Comparison of ENCODE assay signal across 11 mouse cellular contexts in genomic region chr7:67471295-67471694, GRCm38 (mm10).
DNase-seq lines count a peak whose midpoint lies in the region; ATAC-seq and TF ChIP-seq lines count a peak whose summit lies in the region.
"Had no signal": no experiment of that assay in that cellular context is flagged by ENCODE, and none has a peak within 500 bp of the region (broad histone marks: within the 10 kb centered on the region; RNA-seq: fewer than 3 reads in every experiment).

No protein-coding gene starts in this region.

- no peak for ATAC-seq in kidney, embryonic 14.5 days (ENCODE audit: low FRiP score, low TSS enrichment)
- ATAC-seq in heart, embryonic 11.5 days (replicated peaks; ENCODE audit: insufficient number of reproducible peaks, low FRiP score, low TSS enrichment) = no peak
- peak; percentile 64; the same call in 1 of the 2 replicates for ATAC-seq in limb, embryonic 15.5 days (ENCODE audit: insufficient number of reproducible peaks, low FRiP score, low TSS enrichment, low read depth)
- no peak for ATAC-seq in forebrain, embryonic 14.5 days
- no peak for ATAC-seq in midbrain, embryonic 16.5 days
- no peak for ATAC-seq in hindbrain, postnatal 0 days
- ATAC-seq: midbrain, embryonic 13.5 days had no signal

- H3K36me3 ChIP-seq in kidney, embryonic 14.5 days (ENCODE audit: control insufficient read depth, insufficient read depth, low read length) = no peaks in the 10 kb centered on the region
- no peaks in the 10 kb centered on the region for H3K36me3 ChIP-seq in heart, embryonic 11.5 days (ENCODE audit: control insufficient read depth, insufficient read depth, low read length)
- H3K36me3 ChIP-seq in limb, embryonic 15.5 days = no peaks in the 10 kb centered on the region
- no peaks in the 10 kb centered on the region for H3K36me3 ChIP-seq in forebrain, embryonic 14.5 days (ENCODE audit: control insufficient read depth, insufficient read depth, low read length)
- no peaks in the 10 kb centered on the region for H3K36me3 ChIP-seq in midbrain, embryonic 16.5 days (ENCODE audit: control insufficient read depth, insufficient read depth, low read length)
- no peaks in the 10 kb centered on the region for H3K36me3 ChIP-seq in hindbrain, postnatal 0 days (ENCODE audit: insufficient read depth, low read length)
- H3K36me3 ChIP-seq: midbrain, embryonic 13.5 days had no signal

- H3K4me1 ChIP-seq in kidney, embryonic 14.5 days (ENCODE audit: control insufficient read depth, insufficient read depth, low read length) = no peaks in the 10 kb centered on the region
- H3K4me1 ChIP-seq in heart, embryonic 11.5 days (ENCODE audit: control insufficient read depth, insufficient read depth, low read length) = no peaks in the 10 kb centered on the region
- H3K4me1 ChIP-seq in limb, embryonic 15.5 days = peaks cover 22% of the 10 kb centered on the region
- H3K4me1 ChIP-seq in forebrain, embryonic 14.5 days (ENCODE audit: control insufficient read depth, insufficient read depth, low read length) = peaks cover 16% of the 10 kb centered on the region
- H3K4me1 ChIP-seq in midbrain, embryonic 16.5 days (ENCODE audit: control insufficient read depth, insufficient read depth, low read length) = peaks cover 11% of the 10 kb centered on the region
- 0 out of 2 replicates have a peak, but pooled peaks cover 4% of the 10 kb centered on the region for H3K4me1 ChIP-seq in hindbrain, postnatal 0 days (ENCODE audit: insufficient read depth, low read length)

- H3K9me3 ChIP-seq in kidney, embryonic 14.5 days (ENCODE audit: control insufficient read depth, low read length) = no peaks in the 10 kb centered on the region
- H3K9me3 ChIP-seq in heart, embryonic 11.5 days (replicated peaks; ENCODE audit: control insufficient read depth, low read length) = no peaks in the 10 kb centered on the region
- H3K9me3 ChIP-seq in limb, embryonic 15.5 days = no peaks in the 10 kb centered on the region
- no peaks in the 10 kb centered on the region for H3K9me3 ChIP-seq in forebrain, embryonic 14.5 days (replicated peaks; ENCODE audit: control insufficient read depth, low read length)
- H3K9me3 ChIP-seq in midbrain, embryonic 16.5 days (replicated peaks; ENCODE audit: control insufficient read depth, low read length, poor library complexity, severe bottlenecking) = no peaks in the 10 kb centered on the region
- no peaks in the 10 kb centered on the region for H3K9me3 ChIP-seq in hindbrain, postnatal 0 days (ENCODE audit: low read length)
- H3K9me3 ChIP-seq: midbrain, embryonic 13.5 days had no signal

- peak; percentile 38 to 47 for DNase-seq in kidney, postnatal 25 days
- DNase-seq in forebrain, embryonic 14.5 days (ENCODE audit: low spot score) = no peak
- DNase-seq in hindbrain, postnatal 0 days (ENCODE audit: low spot score) = no peak
- DNase-seq: cerebellum, adult 11 months; right cerebral cortex, postnatal 4 days had no signal

- no peak overlapping the region for H3K4me2 ChIP-seq in kidney, embryonic 14.5 days (replicated peaks; ENCODE audit: low read depth, low read length)
- H3K4me2 ChIP-seq in heart, embryonic 11.5 days = no peak overlapping the region
- peak overlapping the region; percentile 10; the same call in 1 of the 2 replicates for H3K4me2 ChIP-seq in limb, embryonic 15.5 days
- H3K4me2 ChIP-seq in forebrain, embryonic 14.5 days (ENCODE audit: low read length) = no peak overlapping the region
- no peak overlapping the region for H3K4me2 ChIP-seq in midbrain, embryonic 16.5 days (ENCODE audit: low read length)
- no peak overlapping the region for H3K4me2 ChIP-seq in hindbrain, postnatal 0 days (ENCODE audit: low read depth, low read length)
- H3K4me2 ChIP-seq: midbrain, embryonic 13.5 days had no signal

- TF ChIP-seq CTCF in hindbrain, postnatal 0 days (IDR thresholded peaks at IDR 0.05; ENCODE audit: low read depth) = no peak

- H3K4me3 ChIP-seq in kidney, embryonic 14.5 days (ENCODE audit: low read length) = no peak overlapping the region
- H3K4me3 ChIP-seq in heart, embryonic 11.5 days (ENCODE audit: low read depth, low read length) = no peak overlapping the region
- no peak overlapping the region for H3K4me3 ChIP-seq in limb, embryonic 15.5 days
- no peak overlapping the region for H3K4me3 ChIP-seq in forebrain, embryonic 14.5 days (ENCODE audit: low read depth, low read length)
- no peak overlapping the region for H3K4me3 ChIP-seq in midbrain, embryonic 16.5 days (ENCODE audit: low read depth, low read length)
- no peak overlapping the region for H3K4me3 ChIP-seq in hindbrain, postnatal 0 days (ENCODE audit: low read length)
- H3K4me3 ChIP-seq: erythroblast, embryonic 14.5 days; midbrain, embryonic 13.5 days had no signal

- H3K27me3 ChIP-seq in kidney, embryonic 14.5 days (ENCODE audit: control insufficient read depth, insufficient read depth, low read length) = no peaks in the 10 kb centered on the region
- no peaks in the 10 kb centered on the region for H3K27me3 ChIP-seq in heart, embryonic 11.5 days (ENCODE audit: control insufficient read depth, insufficient read depth, low read length)
- H3K27me3 ChIP-seq in limb, embryonic 15.5 days = no peaks in the 10 kb centered on the region
- H3K27me3 ChIP-seq in forebrain, embryonic 14.5 days (replicated peaks; ENCODE audit: control insufficient read depth, insufficient read depth, low read length) = no peaks in the 10 kb centered on the region
- H3K27me3 ChIP-seq in midbrain, embryonic 16.5 days (ENCODE audit: control insufficient read depth, insufficient read depth, low read depth, low read length) = no peaks in the 10 kb centered on the region
- H3K27me3 ChIP-seq in hindbrain, postnatal 0 days (ENCODE audit: insufficient read depth, low read length) = no peaks in the 10 kb centered on the region

- WGBS in kidney, embryonic 14.5 days = 43% methylated on average over 11 of the region's 11 CpGs
- 47% methylated on average over 11 of the region's 11 CpGs for WGBS in heart, embryonic 11.5 days (ENCODE audit: insufficient replicate concordance)
- 40% methylated on average over 11 of the region's 11 CpGs for WGBS in limb, embryonic 15.5 days
- 88% methylated on average over 11 of the region's 11 CpGs for WGBS in forebrain, embryonic 14.5 days
- WGBS in midbrain, embryonic 16.5 days = 79% methylated on average over 11 of the region's 11 CpGs
- 65% methylated on average over 11 of the region's 11 CpGs for WGBS in hindbrain, postnatal 0 days

- H3K9ac ChIP-seq in kidney, embryonic 14.5 days (ENCODE audit: low read depth, low read length) = no peak overlapping the region
- no peak overlapping the region for H3K9ac ChIP-seq in heart, embryonic 11.5 days (ENCODE audit: low read depth, low read length)
- no peak overlapping the region for H3K9ac ChIP-seq in limb, embryonic 15.5 days
- H3K9ac ChIP-seq in forebrain, embryonic 14.5 days (ENCODE audit: low read length) = no peak overlapping the region
- H3K9ac ChIP-seq in midbrain, embryonic 16.5 days (ENCODE audit: low read depth, low read length) = no peak overlapping the region
- H3K9ac ChIP-seq in hindbrain, postnatal 0 days (replicated peaks; ENCODE audit: low read length) = no peak overlapping the region
- H3K9ac ChIP-seq: midbrain, embryonic 13.5 days had no signal

- H3K27ac ChIP-seq in kidney, embryonic 14.5 days (ENCODE audit: low read depth, low read length) = no peak overlapping the region
- H3K27ac ChIP-seq in heart, embryonic 11.5 days (ENCODE audit: low read depth, low read length) = peak overlapping the region; percentile 24; the same call in 1 of the 2 replicates
- H3K27ac ChIP-seq in limb, embryonic 15.5 days = peak overlapping the region; percentile 78
- H3K27ac ChIP-seq in forebrain, embryonic 14.5 days (ENCODE audit: low read depth, low read length) = no peak overlapping the region
- no peak overlapping the region for H3K27ac ChIP-seq in midbrain, embryonic 16.5 days (ENCODE audit: low read length)
- no peak overlapping the region for H3K27ac ChIP-seq in hindbrain, postnatal 0 days
- H3K27ac ChIP-seq: midbrain, embryonic 13.5 days had no signal

Comparison
In these comparisons a context has a peak if more than half of its experiments do, and no peak if none do; other contexts are left out.
1. DNase-seq: peak in kidney, postnatal 25 days (2 of 2); none in forebrain, embryonic 14.5 days (single experiment) and hindbrain, postnatal 0 days (single experiment).
2. H3K27ac ChIP-seq: peak in heart, embryonic 11.5 days (single experiment) and limb, embryonic 15.5 days (single experiment); none in kidney, embryonic 14.5 days (single experiment), forebrain, embryonic 14.5 days (single experiment), midbrain, embryonic 16.5 days (single experiment) and hindbrain, postnatal 0 days (single experiment).